Mouse (Mus musculus): ENCODE measurements around the gene Inip.

Gene Inip

GRCm38 (mm10) chr4:59772171-59772879 is 29.1 kb downstream of the Inip start:
- DNase-seq (ENCODE audit: low spot score in 2 of 2), result no peak

- DNase-seq (ENCODE audit: low spot score in 2 of 2), result no peak
These were observed 33.7 kb downstream of the Inip start for GRCm38 (mm10) chr4:59767717-59768116.

- no peak for DNase-seq (ENCODE audit: low spot score in 2 of 2)
These were observed 35.9 kb downstream of the Inip start for GRCm38 (mm10) chr4:59765385-59766005.

DNA sequence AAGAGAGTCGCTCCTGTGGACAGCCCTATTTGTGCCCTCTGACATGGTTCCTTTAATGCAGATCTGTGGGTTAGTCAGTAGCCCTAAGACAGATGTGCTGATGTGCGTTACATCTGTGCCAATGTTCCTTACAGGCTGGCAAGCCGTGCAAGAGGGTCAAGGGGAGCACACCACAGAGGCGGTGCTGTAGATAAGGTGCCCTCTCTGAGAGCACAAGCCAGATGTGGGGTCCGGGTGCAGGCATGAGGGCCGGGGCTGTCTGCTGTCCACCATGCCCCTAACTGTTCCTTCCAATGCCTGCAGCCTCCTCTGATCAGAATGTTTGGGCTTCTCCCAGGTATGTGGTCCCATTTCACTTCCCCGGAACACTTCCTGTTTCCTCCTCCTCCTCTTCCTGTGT is 36.4 kb downstream of the Inip start:
- no peak for DNase-seq (ENCODE audit: low spot score in 2 of 2)

DNA sequence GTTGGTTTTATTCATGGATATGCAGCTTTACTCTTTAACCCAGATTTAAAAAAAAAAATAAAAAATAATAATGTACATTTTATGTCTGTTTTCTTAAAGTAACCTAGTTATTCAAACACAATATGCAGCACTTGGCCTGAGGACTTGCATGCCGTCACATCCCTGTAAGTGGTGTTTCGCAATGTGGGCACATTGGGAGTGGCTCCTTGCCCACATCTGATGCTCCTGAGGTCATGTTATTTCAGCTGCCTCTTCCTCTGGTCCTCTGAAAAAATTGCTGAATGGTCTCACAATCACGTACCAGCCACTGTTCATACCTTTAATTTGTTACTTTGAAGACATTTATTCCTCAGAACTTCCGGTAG is 40.0 kb downstream of the Inip start:
- DNase-seq (ENCODE audit: low spot score in 2 of 2), result no peak

GRCm38 (mm10) chr4:59760636-59761364 is 40.6 kb downstream of the Inip start:
- DNase-seq (ENCODE audit: low spot score in 2 of 2), result peak; percentile 40 to 64

DNA sequence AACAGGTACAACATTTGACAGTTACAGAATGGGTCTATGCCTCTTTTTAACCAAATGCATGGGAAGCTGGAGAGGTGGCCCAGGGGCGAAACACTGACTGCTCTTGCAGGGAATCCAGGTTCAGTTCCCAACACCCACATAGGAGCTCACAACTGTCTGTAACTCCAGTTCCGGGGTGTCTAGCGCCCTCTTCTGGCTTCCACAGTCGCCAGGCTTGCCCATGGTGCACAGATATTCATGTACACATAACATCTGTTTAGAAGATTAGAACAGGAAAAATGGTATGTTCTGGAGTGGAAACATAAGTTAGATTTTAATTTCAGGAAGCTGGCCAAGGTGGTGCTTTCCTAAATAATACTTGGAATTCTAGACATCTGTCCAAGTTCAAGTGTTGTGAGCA is 41.4 kb downstream of the Inip start:
- no peak for DNase-seq (ENCODE audit: low spot score in 2 of 2)

GRCm38 (mm10) chr4:59757452-59758435 is 43.6 kb downstream of the Inip start:
- no peak for DNase-seq (ENCODE audit: low spot score in 2 of 2)

- DNase-seq (ENCODE audit: low spot score in 2 of 2), result peak in 1 of 2 experiments; percentile 36
These were observed 44.9 kb downstream of the Inip start for GRCm38 (mm10) chr4:59756332-59757082.

- no peak for DNase-seq (ENCODE audit: low spot score in 2 of 2)
These were observed 47.8 kb downstream of the Inip start for GRCm38 (mm10) chr4:59753491-59754140.

DNA sequence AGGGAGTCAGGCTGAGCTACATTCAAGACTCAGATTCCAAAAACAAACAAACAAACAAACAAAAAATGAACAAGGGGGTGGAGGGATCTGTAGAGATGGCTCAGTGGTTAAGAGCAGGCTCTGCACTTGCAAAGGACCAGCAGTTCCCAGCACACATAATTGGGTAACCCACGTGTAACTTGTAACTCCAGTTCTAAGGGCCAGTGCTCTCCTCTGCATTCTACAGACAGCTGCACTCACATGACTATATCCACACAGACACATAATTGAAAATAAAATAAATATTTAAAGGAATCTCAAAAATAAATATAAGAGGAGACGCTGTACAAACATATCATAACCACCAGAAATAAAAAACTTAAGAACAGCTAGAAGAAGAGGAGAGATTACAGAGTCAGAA is 61.5 kb downstream of the Inip start:
- DNase-seq (ENCODE audit: low spot score in 2 of 2), result no peak

GRCm38 (mm10) chr4:59739321-59739720 is 62.1 kb downstream of the Inip start:
- no peak for DNase-seq (ENCODE audit: low spot score in 2 of 2)

DNA sequence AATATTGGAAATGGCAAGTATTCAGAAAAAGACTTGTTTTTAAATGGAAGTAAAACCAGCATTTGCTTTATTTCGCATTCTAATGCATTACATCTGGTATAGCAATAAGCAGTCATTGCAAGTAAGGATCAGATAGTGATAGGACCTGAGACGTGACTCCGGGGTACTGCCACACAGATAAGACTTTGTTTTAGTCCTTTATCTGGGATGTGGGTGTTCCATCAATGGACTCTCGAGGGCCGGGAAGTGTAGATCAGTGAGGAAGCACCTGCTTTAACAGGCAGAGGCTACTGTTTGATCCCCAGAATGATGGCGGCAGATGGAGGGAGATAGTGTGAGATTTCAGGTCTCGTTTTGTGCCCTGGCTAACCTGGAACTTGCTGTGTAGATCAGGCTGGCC is 69.8 kb downstream of the Inip start:
- no peak for DNase-seq (ENCODE audit: low spot score in 2 of 2)

GRCm38 (mm10) chr4:59728839-59729238 is 72.5 kb downstream of the Inip start:
- DNase-seq (ENCODE audit: low spot score in 2 of 2), result no peak

DNA sequence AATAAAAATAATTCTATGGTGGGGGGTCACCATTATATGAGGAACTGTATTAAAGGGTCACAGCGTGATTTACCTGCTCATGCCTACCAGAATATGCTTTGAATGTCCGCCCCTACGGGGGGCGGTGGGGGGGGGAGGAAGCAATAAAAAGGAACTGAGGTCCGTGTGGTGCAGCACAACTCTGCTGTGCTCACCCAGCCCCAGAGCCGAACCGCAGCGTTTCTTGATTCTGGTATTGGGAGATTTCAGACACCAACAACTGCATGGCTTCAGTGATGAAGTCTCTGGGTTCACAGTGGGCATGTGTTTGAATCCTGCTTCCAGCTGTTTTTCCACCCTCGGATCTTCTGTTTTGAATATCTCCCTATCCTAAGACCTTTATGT is 73.5 kb downstream of the Inip start:
- DNase-seq (ENCODE audit: low spot score in 2 of 2), result no peak

DNA sequence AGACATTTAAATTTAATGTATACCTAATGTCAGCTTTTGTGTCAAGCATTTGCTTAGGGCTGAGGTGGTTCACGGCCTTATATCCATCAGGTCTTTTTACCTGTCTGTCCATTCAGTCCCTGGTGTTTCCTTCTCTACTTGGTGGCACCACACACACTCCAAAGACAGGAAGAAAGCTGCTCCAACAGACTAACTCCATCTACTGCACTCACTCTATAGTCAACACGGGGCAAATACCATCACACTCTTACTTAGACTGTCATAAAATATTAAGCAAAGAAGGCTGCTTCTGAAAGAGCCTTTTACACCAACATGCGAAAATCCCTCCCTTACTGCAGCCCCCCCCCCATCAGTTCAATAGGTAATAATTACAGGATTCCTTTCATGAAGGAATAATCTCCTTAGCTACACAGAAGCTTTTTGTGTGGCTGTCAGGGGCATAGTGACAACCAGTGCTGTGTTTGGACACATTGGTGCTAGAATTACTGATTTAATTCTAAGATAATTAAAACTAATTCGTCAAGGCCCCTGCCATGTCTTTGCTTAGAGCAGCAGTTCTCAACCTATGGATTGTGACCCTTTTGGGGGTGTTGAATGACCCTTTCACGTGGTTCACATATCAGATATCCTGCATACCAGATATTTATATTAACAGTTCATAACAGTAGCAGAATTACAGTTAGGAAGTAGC is 74.1 kb downstream of the Inip start:
- DNase-seq (ENCODE audit: low spot score in 2 of 2), result no peak

DNA sequence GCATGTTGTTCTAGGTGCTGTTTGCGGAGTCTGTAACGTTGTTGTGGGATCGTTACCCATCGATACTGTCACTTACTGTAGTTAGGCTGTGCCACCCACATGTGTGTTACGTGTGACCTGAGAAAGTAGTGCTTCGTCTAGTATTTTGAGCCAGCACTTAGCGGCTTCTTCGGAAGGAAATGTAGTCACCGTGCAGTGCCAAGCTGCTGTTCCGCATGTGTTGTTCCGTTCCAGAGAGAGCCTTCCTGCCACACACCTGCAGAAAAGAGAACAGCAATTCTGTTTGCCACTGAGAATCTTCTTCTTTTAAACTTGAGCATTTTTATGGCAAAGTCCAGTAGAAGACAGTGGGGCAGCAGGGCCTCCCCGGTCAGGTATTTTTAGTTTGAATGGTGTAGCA is 74.9 kb downstream of the Inip start:
- no peak for DNase-seq (ENCODE audit: low spot score in 2 of 2)

- DNase-seq (ENCODE audit: low spot score in 2 of 2), result no peak
These were observed 75.8 kb downstream of the Inip start for GRCm38 (mm10) chr4:59725579-59725978.

GRCm38 (mm10) chr4:59721811-59722210 is 79.6 kb downstream of the Inip start:
- DNase-seq (ENCODE audit: low spot score in 2 of 2), result no peak
